Mouse (Mus musculus) heart, postnatal 14 days (tissue): ENCODE results near the gene Hectd1. TPM values are rescaled to one million over a fixed set of nuclear protein-coding genes. Genes with fewer than 3 reads are reported as not detected.

Experiments
- DNase-seq, 2 experiments: peaks; one replicate each; pipeline ENCODE4 v3.0.0; 2021 to 2022
- intact Hi-C: fragments of 180-260 bp; cut with DNase I; formaldehyde crosslinking; loops from one replicate; pipeline ENCODE4 v1.15.1; 2025
- total RNA-seq, 2 experiments: library from RNA; stranded (reverse); gene quantifications; 2 replicates each; pipeline ENCODE4 v1.2.3; 2021

The Hectd1 gene
- total RNA-seq, 2 experiments from 2014 or later, result 85.9 to 89.6 TPM

- DNase-seq, result no peak
- intact Hi-C loops, result loop anchor here (2.0 kb wide), 1 partner anchor 16 kb away; the partner anchor contains the start of gene Hectd1
Observed at GRCm38 (mm10) chr12:51845261-51845660, 15.9 kb upstream of the Hectd1 start.

- peak; percentile 94 to 96 for DNase-seq
- intact Hi-C loops, result loop anchor here (2.0 kb wide), 1 partner anchor 16 kb away; the partner anchor contains the start of gene Hectd1
Observed at GRCm38 (mm10) chr12:51844771-51845256, 15.5 kb upstream of the Hectd1 start.

- intact Hi-C loops, result loop anchor here (2.0 kb wide), 1 partner anchor 15 kb away; the partner anchor contains the start of gene Hectd1
- no peak for DNase-seq
Observed at GRCm38 (mm10) chr12:51843576-51844520, 14.5 kb upstream of the Hectd1 start.

- intact Hi-C loops, result no loop called here
- no peak for DNase-seq
Observed at GRCm38 (mm10) chr12:51842081-51842864, 12.9 kb upstream of the Hectd1 start.

- intact Hi-C loops, result no loop called here
- no peak for DNase-seq
Observed at GRCm38 (mm10) chr12:51839856-51840255, 10.5 kb upstream of the Hectd1 start.

GRCm38 (mm10) chr12:51835219-51835618, 5.9 kb upstream of the Hectd1 start:
- no peak for DNase-seq
- intact Hi-C loops, result no loop called here

GRCm38 (mm10) chr12:51831931-51832330, 2.6 kb upstream of the Hectd1 start:
- intact Hi-C loops, result no loop called here
- no peak for DNase-seq

GRCm38 (mm10) chr12:51831296-51831695, 2.0 kb upstream of the Hectd1 start:
- intact Hi-C loops, result no loop called here
- no peak for DNase-seq

GRCm38 (mm10) chr12:51830671-51831070, 1.3 kb upstream of the Hectd1 start:
- no peak for DNase-seq
- intact Hi-C loops, result no loop called here

GRCm38 (mm10) chr12:51830077-51830402, 704 bp upstream of the Hectd1 start:
- intact Hi-C loops, result no loop called here
- DNase-seq, result no peak

GRCm38 (mm10) chr12:51828716-51829289, 533 bp downstream of the Hectd1 start:
- intact Hi-C loops, result loop anchor here (2.0 to 10.0 kb wide), 3 partner anchors 16 to 176 kb away; partner anchors contain the start of gene Dtd2
- DNase-seq, result peak in 1 of 2 experiments; percentile 63

- intact Hi-C loops, result loop anchor here (2.0 to 10.0 kb wide), 3 partner anchors 17 to 177 kb away; partner anchors contain the start of gene Dtd2
- DNase-seq, result no peak
Observed at GRCm38 (mm10) chr12:51827958-51828650, 1.2 kb downstream of the Hectd1 start.

GRCm38 (mm10) chr12:51825338-51825737, 4.0 kb downstream of the Hectd1 start:
- intact Hi-C loops, result loop anchor here (5.0 to 10.0 kb wide), 2 partner anchors 57 to 179 kb away; partner anchors contain the start of gene Dtd2

GRCm38 (mm10) chr12:51823311-51823710, 6.0 kb downstream of the Hectd1 start:
- intact Hi-C loops, result loop anchor here (10.0 kb wide), 1 partner anchor 181 kb away; the partner anchor contains the start of gene Dtd2
- no peak for DNase-seq

More at GRCm38 (mm10) chr12:51825338-51825737, 4.0 kb downstream of the Hectd1 start:
- DNase-seq, result no peak

GRCm38 (mm10) chr12:51822861-51823260, 6.5 kb downstream of the Hectd1 start:
- DNase-seq, result no peak
- intact Hi-C loops, result loop anchor here (10.0 kb wide), 1 partner anchor 182 kb away; the partner anchor contains the start of gene Dtd2

GRCm38 (mm10) chr12:51822236-51822635, 7.1 kb downstream of the Hectd1 start:
- no peak for DNase-seq
- intact Hi-C loops, result loop anchor here (10.0 kb wide), 1 partner anchor 183 kb away; the partner anchor contains the start of gene Dtd2

GRCm38 (mm10) chr12:51821256-51821655, 8.1 kb downstream of the Hectd1 start:
- no peak for DNase-seq
- intact Hi-C loops, result loop anchor here (10.0 kb wide), 1 partner anchor 184 kb away; the partner anchor contains the start of gene Dtd2

- intact Hi-C loops, result loop anchor here (10.0 kb wide), 1 partner anchor 185 kb away; the partner anchor contains the start of gene Dtd2
- no peak for DNase-seq
Observed at GRCm38 (mm10) chr12:51819951-51820498, 9.3 kb downstream of the Hectd1 start.
